Mouse (Mus musculus) embryonic fibroblast, embryonic 13.5 days (primary cell): ENCODE results near the gene Slit1.

Source experiments
- CTCF ChIP-seq: IDR thresholded peaks from 2 replicates; pipeline ENCODE4 v1.5.1; 2011; ENCODE audit warnings: mild to moderate bottlenecking, control low read depth, low read length, moderate library complexity, borderline replicate concordance; ENCODE audit not compliant: insufficient read depth
- POLR2A ChIP-seq: IDR thresholded peaks from 2 replicates; pipeline ENCODE4 v1.6.1; 2011; ENCODE audit warnings: low read depth, mild to moderate bottlenecking, control low read depth, low read length, moderate library complexity

DNA sequence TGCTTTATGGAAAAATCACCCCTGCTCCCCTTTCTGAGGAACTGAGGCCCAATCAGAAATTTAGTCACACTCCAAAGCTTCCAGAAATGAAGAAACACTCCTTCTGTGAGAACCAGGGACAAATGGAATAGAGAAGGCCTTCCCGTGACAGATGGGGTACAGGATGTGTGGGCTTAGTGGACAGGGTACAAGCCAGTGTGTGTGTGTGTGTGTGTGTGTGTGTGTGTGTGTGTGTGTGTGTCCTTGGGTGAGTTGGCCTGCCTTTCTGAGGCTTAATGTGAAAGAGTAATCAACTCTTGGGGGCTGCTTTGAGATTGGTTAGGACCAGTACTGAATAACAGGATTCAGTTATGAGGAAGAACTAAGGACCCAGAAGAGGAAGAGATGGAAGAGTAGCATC lies 58.6 kb downstream of the Slit1 start:
- TF ChIP-seq CTCF (no peak), POLR2A (no peak)
